Mouse (Mus musculus) small intestine, adult 2 months (tissue): ENCODE results near the gene Brf1.

ENCODE experiments used
- CTCF ChIP-seq: fragments of 200-500 bp; IDR thresholded peaks from 2 replicates; pipeline ENCODE4 v1.5.1; 2012; ENCODE audit warnings: low read depth, mild to moderate bottlenecking, control low read depth, inconsistent platforms, low read length, moderate library complexity, mixed read lengths; ENCODE audit not compliant: insufficient replicate concordance, insufficient read length; ENCODE audit errors: extremely low read depth
- POLR2A ChIP-seq: fragments of 200-500 bp; IDR thresholded peaks from 2 replicates; pipeline ENCODE4 v1.6.1; 2012; ENCODE audit warnings: low read depth, mild to moderate bottlenecking, control low read depth, inconsistent platforms, low read length, moderate library complexity

DNA sequence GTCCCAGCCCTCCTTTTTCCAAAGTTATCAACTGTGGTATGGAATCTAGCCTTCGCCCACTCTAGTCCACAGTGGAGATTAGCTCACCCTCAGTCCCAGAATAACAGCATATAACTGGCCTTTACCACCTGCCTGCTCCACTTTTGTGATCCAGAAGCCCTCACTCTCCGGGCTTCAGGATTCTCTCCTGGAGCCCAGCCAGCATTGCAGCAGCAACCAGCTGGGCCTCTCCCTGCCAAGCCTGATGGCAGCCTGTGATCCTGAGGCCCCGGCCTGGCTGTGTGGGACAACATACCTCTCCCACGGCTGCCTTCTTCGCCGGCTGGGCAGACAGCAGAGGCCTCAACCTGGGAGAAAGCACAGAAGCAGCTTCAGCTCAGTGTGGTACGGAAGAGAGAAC, 39.1 kb downstream of the Brf1 start:
- TF ChIP-seq CTCF (no peak), POLR2A (no peak)
